Mouse (Mus musculus): ENCODE data around the gene Traf6. TPM values are rescaled to one million over a fixed set of nuclear protein-coding genes. Genes with fewer than 3 reads are reported as not detected.
A peak's percentile ranks its signal among the peaks of the same experiment; 100 is the strongest.
"Not testable (repeated sequence)": the region's sequence is repeated elsewhere in the genome, so short reads cannot be mapped to it uniquely, and the experiment has no call there.

Traf6 gene
- total RNA-seq, 2 experiments from 2014 or later: 10.2 to 11.4 TPM

- DNase-seq (ENCODE audit: low spot score): no peak
These were observed 15.5 kb downstream of the Traf6 start for GRCm38 (mm10) chr2:101693577-101694215.

GRCm38 (mm10) chr2:101695584-101695983, 17.4 kb downstream of the Traf6 start:
- no peak for DNase-seq (ENCODE audit: low spot score)

GRCm38 (mm10) chr2:101699284-101699683, 21.1 kb downstream of the Traf6 start:
- no peak for DNase-seq (ENCODE audit: low spot score)

GRCm38 (mm10) chr2:101705941-101706485, 27.8 kb downstream of the Traf6 start:
- DNase-seq (ENCODE audit: low spot score): no peak

- no peak for DNase-seq (ENCODE audit: low spot score)
These were observed 33.4 kb downstream of the Traf6 start for GRCm38 (mm10) chr2:101711608-101712007.

GRCm38 (mm10) chr2:101715650-101716323, 37.6 kb downstream of the Traf6 start:
- DNase-seq (ENCODE audit: low spot score): peak; percentile 44

- DNase-seq (ENCODE audit: low spot score): no peak
These were observed 38.9 kb downstream of the Traf6 start for GRCm38 (mm10) chr2:101717162-101717561.

- DNase-seq (ENCODE audit: low spot score): no peak
These were observed 43.6 kb downstream of the Traf6 start for GRCm38 (mm10) chr2:101721835-101722234.

- DNase-seq (ENCODE audit: low spot score): peak; percentile 15
These were observed 44.4 kb downstream of the Traf6 start for GRCm38 (mm10) chr2:101722370-101723332.

- DNase-seq (ENCODE audit: low spot score): no peak
These were observed 45.2 kb downstream of the Traf6 start for GRCm38 (mm10) chr2:101723333-101723881.

GRCm38 (mm10) chr2:101727787-101728186, 49.6 kb downstream of the Traf6 start:
- DNase-seq (ENCODE audit: low spot score): no peak

- DNase-seq (ENCODE audit: low spot score): no peak
These were observed 51.2 kb downstream of the Traf6 start for GRCm38 (mm10) chr2:101729472-101729871.

- DNase-seq (ENCODE audit: low spot score): no peak
These were observed 52.7 kb downstream of the Traf6 start for GRCm38 (mm10) chr2:101730972-101731371.

GRCm38 (mm10) chr2:101732777-101733210, 54.6 kb downstream of the Traf6 start:
- DNase-seq (ENCODE audit: low spot score): no peak

- DNase-seq (ENCODE audit: low spot score): peak; percentile 7
These were observed 55.3 kb downstream of the Traf6 start for GRCm38 (mm10) chr2:101733564-101733963.

GRCm38 (mm10) chr2:101739914-101740313, 61.7 kb downstream of the Traf6 start:
- DNase-seq (ENCODE audit: low spot score): no peak

GRCm38 (mm10) chr2:101741653-101742052, 63.4 kb downstream of the Traf6 start:
- no peak for DNase-seq (ENCODE audit: low spot score)

GRCm38 (mm10) chr2:101742072-101742860, 64.0 kb downstream of the Traf6 start:
- DNase-seq (ENCODE audit: low spot score): no peak

- DNase-seq (ENCODE audit: low spot score): not testable (repeated sequence)
These were observed 67.4 kb downstream of the Traf6 start for GRCm38 (mm10) chr2:101745656-101746055.

GRCm38 (mm10) chr2:101746537-101746936, 68.3 kb downstream of the Traf6 start:
- no peak for DNase-seq (ENCODE audit: low spot score)

All from gastrocnemius, adult 18-20 months (tissue).